Mouse (Mus musculus) brain, embryonic 18.5 days (tissue): ENCODE data around the gene Jazf1.

Experiments
- DNase-seq: peaks from one replicate; pipeline ENCODE4 v3.0.0-alpha.2; 2012; ENCODE audit warnings: low read depth, low spot score

Gene Jazf1

GRCm38 (mm10) chr6:52956131-52956530 is 112.3 kb downstream of the Jazf1 start:
- no peak for DNase-seq

DNA sequence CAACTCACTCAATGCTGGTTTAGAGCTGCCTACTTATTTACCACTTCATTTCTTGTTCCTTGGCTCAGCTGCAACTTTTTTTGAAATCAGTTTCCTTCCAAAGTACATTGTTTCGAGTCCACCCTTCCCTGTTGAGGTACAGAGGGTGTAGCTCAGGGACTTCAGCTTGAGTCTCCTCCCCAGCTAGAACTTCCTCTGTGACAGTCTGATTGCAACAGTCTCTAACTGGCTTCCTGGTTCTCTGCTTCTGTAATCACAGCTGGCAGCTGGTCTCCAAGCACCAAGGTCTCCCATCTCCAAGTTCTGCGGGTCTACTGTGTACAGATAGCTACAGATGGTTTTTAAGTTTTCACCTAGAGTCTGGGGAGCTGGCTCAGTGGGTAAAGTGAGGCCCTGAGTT is 113.1 kb downstream of the Jazf1 start:
- no peak for DNase-seq

GRCm38 (mm10) chr6:52954861-52955260 is 113.6 kb downstream of the Jazf1 start:
- DNase-seq = no peak

GRCm38 (mm10) chr6:52954441-52954840 is 114.0 kb downstream of the Jazf1 start:
- no peak for DNase-seq

- no peak for DNase-seq
Observed at GRCm38 (mm10) chr6:52952526-52952900, 115.9 kb downstream of the Jazf1 start.

DNA sequence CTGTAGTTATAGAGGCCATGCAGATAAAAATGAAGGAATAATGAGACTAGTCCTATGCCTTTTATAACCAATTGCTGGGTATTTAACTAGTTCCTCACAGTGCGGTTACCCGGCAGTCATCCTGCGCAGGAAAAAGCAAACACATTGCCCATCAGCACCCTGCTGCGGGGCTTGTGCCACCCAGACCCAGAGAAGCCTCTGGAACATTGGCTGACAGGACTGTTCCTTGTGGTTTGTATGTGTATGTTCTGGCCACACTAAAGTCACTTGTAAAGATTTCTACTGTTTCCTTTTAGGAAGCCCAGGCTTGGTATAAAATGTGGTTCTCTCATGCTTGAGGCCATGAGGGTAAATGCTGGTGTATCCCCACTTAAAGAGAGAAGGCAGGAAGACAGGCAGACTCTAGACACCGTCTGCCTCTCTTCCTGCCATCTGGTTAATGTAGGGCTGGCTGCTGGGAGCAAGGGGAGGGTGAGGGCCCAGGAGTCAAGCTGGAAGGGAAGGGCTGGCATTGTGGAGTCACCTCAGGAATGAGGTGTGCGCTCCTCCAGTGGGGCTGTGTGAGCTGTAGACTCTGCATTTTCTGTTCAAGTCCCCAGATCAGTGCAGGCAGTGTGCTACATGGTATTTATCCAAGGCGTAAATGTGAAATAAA is 116.4 kb downstream of the Jazf1 start:
- no peak for DNase-seq

DNA sequence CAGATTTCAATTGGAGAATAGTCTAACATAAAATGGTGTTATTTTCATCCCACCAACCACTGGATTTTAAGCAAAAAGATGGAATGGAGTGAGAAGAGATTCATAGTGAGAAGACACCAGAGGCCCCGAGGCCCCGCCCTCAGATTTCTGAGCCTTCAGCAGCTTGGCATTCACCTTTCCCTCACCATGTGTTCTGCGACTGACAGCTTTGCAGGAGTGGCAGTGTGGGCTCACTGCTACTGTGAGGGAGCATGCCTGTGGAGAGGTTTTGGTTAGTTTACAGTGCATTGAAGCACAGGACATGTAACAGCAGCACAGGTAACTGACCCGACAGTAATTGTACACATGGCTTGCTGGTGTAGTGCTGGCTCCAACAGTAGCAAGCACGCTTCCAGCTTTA is 118.1 kb downstream of the Jazf1 start:
- DNase-seq = no peak

DNA sequence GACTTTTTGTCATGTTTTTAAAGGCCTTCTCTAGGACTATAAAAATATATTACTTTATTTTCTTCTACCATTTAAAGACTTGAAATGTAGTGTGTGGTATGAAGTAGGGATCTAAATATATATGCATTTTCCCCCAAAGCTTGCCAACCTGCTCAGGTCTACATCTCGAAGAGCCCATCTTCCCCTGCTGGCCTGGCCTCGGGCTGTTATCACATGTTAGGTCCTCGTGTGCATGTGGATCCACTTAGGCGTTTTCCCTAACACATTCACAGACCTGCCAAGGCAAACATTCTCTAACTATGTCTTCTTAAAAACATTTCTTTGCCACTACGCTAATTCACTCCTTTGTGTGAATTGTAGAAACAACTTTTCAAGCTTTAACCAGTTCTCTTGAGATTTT is 125.9 kb downstream of the Jazf1 start:
- DNase-seq = no peak

DNA sequence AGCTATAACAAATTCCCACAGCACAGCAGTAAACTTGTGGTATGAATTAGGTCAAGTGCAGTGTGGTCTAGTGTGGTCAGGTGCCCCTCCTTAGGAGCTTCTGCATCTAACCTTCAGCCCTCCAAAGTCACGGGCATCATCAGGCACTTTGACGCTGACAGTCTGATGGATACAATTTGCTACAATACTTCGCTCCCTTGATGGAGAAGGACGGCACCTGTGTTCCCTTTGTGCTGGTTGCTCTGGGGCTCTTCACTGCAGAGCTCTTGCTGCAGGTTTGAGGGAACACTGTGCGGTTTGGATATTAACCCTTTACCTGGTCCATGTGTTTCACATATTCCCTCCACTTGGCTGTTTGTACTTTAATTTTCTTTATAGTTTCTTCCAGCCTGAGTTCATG is 126.3 kb downstream of the Jazf1 start:
- DNase-seq = no peak

- no peak for DNase-seq
Observed at GRCm38 (mm10) chr6:52937916-52938315, 130.5 kb downstream of the Jazf1 start.

GRCm38 (mm10) chr6:52936995-52937394 is 131.4 kb downstream of the Jazf1 start:
- DNase-seq = no peak

- no peak for DNase-seq
Observed at GRCm38 (mm10) chr6:52934021-52934420, 134.4 kb downstream of the Jazf1 start.

GRCm38 (mm10) chr6:52932603-52933178 is 135.7 kb downstream of the Jazf1 start:
- no peak for DNase-seq

DNA sequence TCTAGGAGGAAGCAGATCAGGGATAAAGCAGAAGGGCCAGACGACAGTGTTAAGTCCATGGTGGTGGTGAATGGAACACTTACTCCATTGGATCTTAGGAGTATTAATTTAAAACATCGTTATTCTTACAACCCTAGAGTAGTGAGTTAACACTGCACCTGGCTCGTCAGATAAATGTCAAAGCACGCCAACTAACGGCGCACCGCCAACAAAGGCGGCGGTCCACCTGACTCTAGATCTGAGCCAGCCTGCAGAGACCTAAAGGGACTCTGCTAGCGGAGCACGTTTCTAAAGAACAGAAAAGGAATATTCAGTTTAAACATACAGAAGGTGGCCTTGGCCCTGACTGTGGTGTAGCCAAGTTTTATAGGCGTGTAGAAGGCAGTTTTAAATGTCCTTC is 139.1 kb downstream of the Jazf1 start:
- DNase-seq = no peak

GRCm38 (mm10) chr6:52926947-52927346 is 141.5 kb downstream of the Jazf1 start:
- DNase-seq = no peak

DNA sequence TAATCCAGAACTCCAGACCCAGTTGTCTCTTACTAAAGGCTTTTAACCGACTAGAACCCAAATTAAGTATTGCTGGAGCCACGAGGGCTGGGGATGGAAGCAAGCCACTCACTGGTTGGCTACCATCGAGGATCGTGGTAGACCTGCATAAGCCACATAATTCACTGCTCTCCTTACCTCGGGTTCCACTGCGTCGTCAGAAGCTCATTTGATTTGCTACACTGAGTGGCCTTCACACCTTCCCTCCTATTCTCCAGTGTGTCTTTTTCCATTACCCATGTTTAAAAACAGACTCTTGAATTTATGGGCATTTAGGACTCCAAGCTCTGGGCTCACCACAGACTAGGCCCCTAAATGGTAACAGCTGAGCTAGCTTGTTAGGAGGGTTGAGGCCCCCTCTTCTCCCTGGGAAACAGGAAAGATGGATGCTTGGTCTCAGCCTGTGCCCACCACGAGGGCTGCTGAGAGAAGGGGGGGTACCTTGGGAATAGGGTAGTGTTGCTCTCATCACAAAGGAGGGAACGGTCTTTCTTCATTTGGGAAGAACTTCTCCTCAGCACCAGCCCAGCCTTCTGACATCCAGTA is 142.9 kb downstream of the Jazf1 start:
- no peak for DNase-seq

DNA sequence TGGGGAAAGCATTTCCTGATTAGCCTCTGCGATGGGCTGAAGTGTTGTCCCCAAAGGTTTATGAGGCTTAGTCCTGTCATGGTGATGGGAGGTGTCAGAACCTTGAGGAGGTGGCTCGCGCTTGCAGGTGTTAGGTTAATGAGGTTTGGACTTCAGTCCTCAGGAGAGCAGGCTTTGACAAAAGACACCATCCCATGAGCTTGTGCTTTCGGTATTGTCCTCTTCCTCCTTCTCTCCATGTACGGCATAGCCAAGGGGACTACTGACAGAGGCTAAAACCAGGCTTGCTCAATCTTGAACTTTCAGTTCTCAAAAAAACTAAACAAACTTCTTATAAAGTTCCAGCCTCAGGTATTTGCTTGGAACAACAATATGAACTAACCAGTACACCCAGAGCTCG is 147.2 kb downstream of the Jazf1 start:
- no peak for DNase-seq

DNA sequence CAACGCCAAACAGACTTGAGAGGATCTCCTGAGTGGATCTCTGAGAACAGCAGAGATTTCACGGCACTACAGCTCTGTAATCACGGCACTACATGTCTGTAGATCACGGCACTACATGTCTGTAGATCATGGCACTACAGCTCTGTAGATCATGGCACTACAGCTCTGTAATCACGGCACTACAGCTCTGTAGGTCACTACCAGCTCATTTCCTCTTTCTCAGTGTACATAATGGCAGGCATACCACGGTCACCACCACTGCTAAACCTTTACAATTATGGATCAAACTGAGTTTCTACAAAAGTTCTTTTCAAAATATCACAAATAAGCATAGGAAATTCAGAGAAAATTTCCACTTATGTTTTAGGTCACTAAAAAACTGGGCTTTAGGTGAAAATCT is 147.7 kb downstream of the Jazf1 start:
- no peak for DNase-seq

GRCm38 (mm10) chr6:52919442-52919841 is 149.0 kb downstream of the Jazf1 start:
- no peak for DNase-seq

GRCm38 (mm10) chr6:52918980-52919379 is 149.5 kb downstream of the Jazf1 start:
- DNase-seq = no peak

DNA sequence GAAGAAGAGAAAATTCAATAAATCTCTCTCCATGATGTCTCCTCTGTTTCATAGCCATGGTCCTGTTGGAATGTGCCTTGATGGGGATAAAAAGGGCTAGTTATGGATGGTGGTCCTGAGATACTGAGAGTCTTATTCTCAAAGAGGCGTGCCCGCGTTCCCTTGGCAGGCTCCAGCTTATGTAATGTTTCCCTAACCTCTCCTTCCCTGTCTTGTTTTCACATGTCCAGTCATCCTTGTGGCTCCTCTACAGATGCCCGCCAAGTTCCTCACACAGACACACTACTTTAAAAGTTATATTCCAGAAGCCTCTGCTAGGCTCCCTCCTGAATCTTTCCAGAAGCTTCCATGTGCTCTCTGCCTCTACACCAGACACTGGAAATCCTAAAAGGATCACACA is 151.0 kb downstream of the Jazf1 start:
- no peak for DNase-seq

DNA sequence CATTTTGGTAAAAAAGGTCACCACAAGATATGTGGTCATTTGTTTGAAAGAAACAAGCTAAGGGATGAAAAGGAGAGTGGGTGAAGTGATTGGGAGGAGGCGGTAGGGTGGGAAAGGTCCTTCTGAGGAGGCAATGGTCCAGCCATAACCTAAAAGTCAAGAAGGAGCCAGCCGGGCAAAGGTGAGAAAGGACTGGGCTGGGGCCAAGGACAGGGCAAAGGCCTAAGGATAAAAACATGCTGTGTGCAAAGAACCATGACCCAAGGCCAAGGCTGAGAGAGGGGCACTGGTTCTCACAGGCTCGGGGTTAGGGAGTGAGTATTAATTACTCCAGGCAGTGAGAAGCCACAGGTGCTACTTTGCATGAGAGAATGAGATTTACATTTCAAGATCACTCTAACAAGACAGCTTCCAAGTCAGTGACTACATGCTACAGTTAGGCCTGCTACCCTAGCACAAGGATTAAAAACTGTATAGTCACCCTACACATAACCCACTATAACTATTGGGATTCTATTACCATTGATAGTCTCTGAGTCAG is 151.5 kb downstream of the Jazf1 start:
- no peak for DNase-seq

DNA sequence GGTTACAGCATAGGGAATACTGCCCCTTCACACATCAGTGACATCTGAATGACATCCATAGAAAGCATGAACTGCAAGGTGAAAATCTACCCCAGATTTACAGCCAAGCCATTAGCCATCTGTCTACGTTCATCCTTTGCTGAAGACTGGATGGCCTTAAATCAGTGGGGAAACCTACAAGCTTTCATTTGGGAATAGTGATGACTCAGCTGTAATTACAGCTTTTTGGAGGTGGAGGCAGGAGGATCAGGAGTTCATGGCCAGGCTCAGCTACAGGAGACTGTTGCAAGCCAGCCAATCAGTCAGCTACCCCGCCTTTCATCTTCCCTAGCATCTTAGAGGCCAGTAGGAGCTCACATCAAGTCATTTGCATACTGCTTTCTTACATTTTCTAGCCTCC is 153.5 kb downstream of the Jazf1 start:
- DNase-seq = no peak
